Comparison of ENCODE assay signal across 22 mouse cellular contexts in the genomic region with DNA sequence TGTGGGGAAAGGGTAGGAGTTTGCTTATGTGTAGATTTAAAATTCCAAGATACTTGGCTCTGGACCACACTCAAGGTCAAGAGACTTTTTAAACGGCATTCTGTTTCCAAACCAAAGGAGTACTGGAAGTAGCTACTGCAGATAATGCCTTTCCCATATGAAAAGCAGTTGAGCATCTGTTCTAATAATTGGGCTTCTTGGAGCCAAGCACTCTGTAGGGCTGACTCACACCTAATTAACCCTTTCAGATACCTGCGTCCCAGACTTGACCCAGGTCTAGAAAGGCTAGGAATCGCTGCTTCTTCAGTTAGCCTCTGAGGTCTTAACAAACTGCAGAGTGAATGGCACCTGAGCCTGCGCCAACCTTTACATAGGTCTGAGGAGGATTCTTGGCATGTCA.
DNase-seq lines count a peak whose midpoint lies in the region; ATAC-seq and TF ChIP-seq lines count a peak whose summit lies in the region.
"Had no signal": no experiment of that assay in that cellular context is flagged by ENCODE, and none has a peak within 500 bp of the region (broad histone marks: within the 10 kb centered on the region; RNA-seq: fewer than 3 reads in every experiment).

No protein-coding gene starts in this region.

- intact Hi-C loops in heart, adult 2 months (cut with DNase I), result loop anchor here (2.0 to 10.0 kb wide), 2 partner anchors 125 to 215 kb away; no protein-coding TSS in a partner anchor

- no peaks in the 10 kb centered on the region for H3K27me3 ChIP-seq in heart, adult 2 months (ENCODE audit: control insufficient read depth, insufficient read depth, low read length)
- H3K27me3 ChIP-seq in heart, embryonic 11.5 days (ENCODE audit: control insufficient read depth, insufficient read depth, low read length), result no peaks in the 10 kb centered on the region
- H3K27me3 ChIP-seq in forebrain, embryonic 10.5 days (ENCODE audit: poor library complexity, severe bottlenecking), result no peaks in the 10 kb centered on the region
- H3K27me3 ChIP-seq: embryonic facial prominence, embryonic 12.5 days; forebrain, embryonic 13.5 days; heart, embryonic 15.5 days; hindbrain, embryonic 12.5 days had no signal

- DNase-seq in heart, adult 2 months, result peak; percentile 26 to 31
- peak; percentile 23 for DNase-seq in forelimb bud, embryonic 11.5 days (ENCODE audit: low read depth, low spot score)
- DNase-seq in skeletal muscle tissue, adult 2 months (ENCODE audit: low read depth, low spot score), result peak; percentile 18
- DNase-seq in forebrain, embryonic 10.5 days (ENCODE audit: extremely low spot score, low spot score), result no peak
- DNase-seq: adrenal gland, adult 2 months; adrenal gland, postnatal 25 days; cerebellum, adult 2 months; cerebellum, postnatal 14 days; embryo, embryonic 11 days; forebrain, postnatal 0 days; gastrocnemius, postnatal 10 days; heart, postnatal 4 days; kidney, adult 11 months had no signal

- peaks cover 3% of the 10 kb centered on the region for H3K4me1 ChIP-seq in heart, adult 2 months (ENCODE audit: control insufficient read depth, insufficient read depth, low read length)
- no peaks in the 10 kb centered on the region; the same call in 1 of the 2 replicates for H3K4me1 ChIP-seq in heart, embryonic 11.5 days (ENCODE audit: control insufficient read depth, insufficient read depth, low read length)
- peaks cover 18% of the 10 kb centered on the region; the same call in 1 of the 2 replicates for H3K4me1 ChIP-seq in brown adipose tissue, adult 24 weeks (ENCODE audit: control insufficient read depth, insufficient read depth, insufficient read length, low read length)
- H3K4me1 ChIP-seq in forebrain, embryonic 10.5 days, result peaks cover 17% of the 10 kb centered on the region
- H3K4me1 ChIP-seq: heart, embryonic 10.5 days had no signal

- no peaks in the 10 kb centered on the region for H3K79me2 ChIP-seq in heart, adult 2 months (replicated peaks; ENCODE audit: control insufficient read depth, insufficient read depth, low read length)

- H3K4me3 ChIP-seq in heart, adult 2 months, result no peak overlapping the region
- no peak overlapping the region for H3K4me3 ChIP-seq in heart, embryonic 11.5 days (ENCODE audit: low read depth, low read length)
- no peak overlapping the region for H3K4me3 ChIP-seq in brown adipose tissue, adult 24 weeks (ENCODE audit: insufficient read depth, low read depth, low read length)
- no peak overlapping the region for H3K4me3 ChIP-seq in forebrain, embryonic 10.5 days
- H3K4me3 ChIP-seq: embryonic facial prominence, embryonic 12.5 days; forebrain, embryonic 13.5 days; heart, embryonic 10.5 days; heart, embryonic 15.5 days; hindbrain, embryonic 12.5 days had no signal

- WGBS in heart, adult 2 months, result 53% methylated on average over 4 of the region's 4 CpGs
- WGBS in heart, embryonic 11.5 days (ENCODE audit: insufficient replicate concordance), result 82% methylated on average over 4 of the region's 4 CpGs
- whole genome bisulfite sequencing in forebrain, embryonic 10.5 days, result 88% methylated on average over 4 of the region's 4 CpGs

- H3K9me3 ChIP-seq in heart, embryonic 11.5 days (replicated peaks; ENCODE audit: control insufficient read depth, low read length), result no peaks in the 10 kb centered on the region
- H3K9me3 ChIP-seq in forebrain, embryonic 10.5 days, result peaks cover 3% of the 10 kb centered on the region; the same call in 1 of the 2 replicates
- H3K9me3 ChIP-seq: embryonic facial prominence, embryonic 12.5 days; forebrain, embryonic 13.5 days; heart, embryonic 10.5 days; heart, embryonic 15.5 days; hindbrain, embryonic 12.5 days had no signal

- no peak overlapping the region for H3K4me2 ChIP-seq in heart, embryonic 11.5 days
- H3K4me2 ChIP-seq: embryonic facial prominence, embryonic 12.5 days; forebrain, embryonic 13.5 days; heart, embryonic 15.5 days; hindbrain, embryonic 12.5 days had no signal

- no peak for ATAC-seq in heart, embryonic 11.5 days (replicated peaks; ENCODE audit: insufficient number of reproducible peaks, low FRiP score, low TSS enrichment)
- ATAC-seq: forebrain, embryonic 13.5 days; forebrain, postnatal 0 days; hindbrain, embryonic 16.5 days; inflammation-experienced regulatory T-cells, adult 6 months had no signal

- no peak overlapping the region for H3K9ac ChIP-seq in heart, adult 2 months (ENCODE audit: low read depth, low read length)
- H3K9ac ChIP-seq in heart, embryonic 11.5 days (ENCODE audit: low read depth, low read length), result no peak overlapping the region
- H3K9ac ChIP-seq: embryonic facial prominence, embryonic 12.5 days; forebrain, embryonic 13.5 days; forebrain, postnatal 0 days; heart, embryonic 15.5 days; hindbrain, embryonic 12.5 days had no signal

- TF ChIP-seq POLR2A in heart, adult 2 months (IDR thresholded peaks at IDR 0.05; ENCODE audit: insufficient read depth, low read depth, low read length), result no peak

- H3K36me3 ChIP-seq in heart, adult 2 months (ENCODE audit: control insufficient read depth, insufficient read depth, low read length), result peaks cover 4% of the 10 kb centered on the region; the same call in 1 of the 2 replicates
- no peaks in the 10 kb centered on the region for H3K36me3 ChIP-seq in heart, embryonic 11.5 days (ENCODE audit: control insufficient read depth, insufficient read depth, low read length)
- no peaks in the 10 kb centered on the region for H3K36me3 ChIP-seq in forebrain, embryonic 10.5 days (replicated peaks)
- H3K36me3 ChIP-seq: embryonic facial prominence, embryonic 12.5 days; heart, embryonic 10.5 days; heart, embryonic 15.5 days; hindbrain, embryonic 12.5 days had no signal

- no peak for TF ChIP-seq CTCF in heart, adult 2 months (IDR thresholded peaks at IDR 0.05)

- no peak for TF ChIP-seq EP300 in heart, adult 2 months (IDR thresholded peaks at IDR 0.05; ENCODE audit: insufficient read depth, low read depth, low read length)

- no peak overlapping the region for H3K27ac ChIP-seq in heart, adult 2 months
- H3K27ac ChIP-seq in heart, embryonic 11.5 days (ENCODE audit: low read depth, low read length), result no peak overlapping the region
- peak overlapping the region; percentile 46; the same call in 1 of the 2 replicates for H3K27ac ChIP-seq in brown adipose tissue, adult 24 weeks (replicated peaks; ENCODE audit: low read depth, low read length)
- H3K27ac ChIP-seq in forebrain, embryonic 10.5 days, result no peak overlapping the region
- H3K27ac ChIP-seq: embryonic facial prominence, embryonic 12.5 days; forebrain, embryonic 13.5 days; heart, embryonic 10.5 days; heart, embryonic 15.5 days; hindbrain, embryonic 12.5 days had no signal
